Mouse (Mus musculus): ENCODE measurements around the gene Mapk12. TPM values are rescaled to one million over a fixed set of nuclear protein-coding genes. Genes with fewer than 3 reads are reported as not detected.

The Mapk12 gene
- polyA plus RNA-seq, 1 experiment: 2.4 TPM

- no peak for TF ChIP-seq CTCF (IDR thresholded peaks at IDR 0.05; ENCODE audit: extremely low read depth, insufficient read length, insufficient replicate concordance, low read depth, low read length)
- no peak for TF ChIP-seq POLR2A (IDR thresholded peaks at IDR 0.05; ENCODE audit: low read depth, low read length)
- Histone ChIP-seq H3K4me3 (ENCODE audit: low read depth, low read length) (no peak overlapping the region), H3K27me3 (ENCODE audit: control insufficient read depth, insufficient read depth, low read length) (no peaks in the 10 kb centered on the region), H3K27ac (ENCODE audit: insufficient read depth, low read depth, low read length) (no peak overlapping the region), H3K4me1 (ENCODE audit: control insufficient read depth, insufficient read depth, insufficient read length, low read length) (no peaks in the 10 kb centered on the region), H3K36me3 (ENCODE audit: control insufficient read depth, insufficient read depth, low read length) (peaks cover 71% of the 10 kb centered on the region)
- 77% methylated on average over 5 of the region's 5 CpGs for WGBS
Observed at GRCm38 (mm10) chr15:89102646-89103045, 37.9 kb downstream of the Mapk12 start.

GRCm38 (mm10) chr15:89100823-89101222 lies 39.7 kb downstream of the Mapk12 start:
- no peak overlapping the region for H3K27ac ChIP-seq (ENCODE audit: insufficient read depth, low read depth, low read length)
- TF ChIP-seq POLR2A (IDR thresholded peaks at IDR 0.05; ENCODE audit: low read depth, low read length) (no peak), CTCF (IDR thresholded peaks at IDR 0.05; ENCODE audit: extremely low read depth, insufficient read length, insufficient replicate concordance, low read depth, low read length) (no peak)
- no peaks in the 10 kb centered on the region for H3K27me3 ChIP-seq (ENCODE audit: control insufficient read depth, insufficient read depth, low read length)
- H3K4me3 ChIP-seq (ENCODE audit: low read depth, low read length): no peak overlapping the region
- H3K36me3 ChIP-seq (ENCODE audit: control insufficient read depth, insufficient read depth, low read length): peaks cover 76% of the 10 kb centered on the region
- WGBS: 84% methylated on average over 12 of the region's 12 CpGs
- H3K4me1 ChIP-seq (ENCODE audit: control insufficient read depth, insufficient read depth, insufficient read length, low read length): no peaks in the 10 kb centered on the region

DNA sequence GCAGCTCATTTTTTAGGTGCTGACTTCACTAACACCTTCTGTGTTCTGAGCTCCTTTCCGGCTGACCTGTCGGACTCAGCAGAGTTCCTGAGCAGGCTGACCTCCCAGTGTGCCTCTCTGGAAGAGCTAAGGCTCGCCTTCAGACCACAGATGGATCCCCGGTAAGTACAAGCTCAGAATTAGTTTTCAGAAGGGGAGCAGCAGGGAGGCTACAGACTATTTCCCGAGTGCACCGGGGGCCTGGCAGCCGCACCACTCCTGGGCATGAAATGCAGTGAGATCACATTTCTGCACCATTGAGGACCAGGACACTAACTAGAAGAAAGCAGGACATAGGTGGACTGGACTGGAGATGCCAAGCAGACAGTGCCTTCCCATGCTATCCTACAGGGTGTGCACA lies 41.9 kb downstream of the Mapk12 start:
- H3K36me3 ChIP-seq (ENCODE audit: control insufficient read depth, insufficient read depth, low read length): peaks cover 80% of the 10 kb centered on the region
- H3K27me3 ChIP-seq (ENCODE audit: control insufficient read depth, insufficient read depth, low read length): no peaks in the 10 kb centered on the region
- no peak overlapping the region for H3K4me3 ChIP-seq (ENCODE audit: low read depth, low read length)
- no peaks in the 10 kb centered on the region for H3K4me1 ChIP-seq (ENCODE audit: control insufficient read depth, insufficient read depth, insufficient read length, low read length)
- WGBS: 90% methylated on average over 7 of the region's 7 CpGs
- H3K27ac ChIP-seq (ENCODE audit: insufficient read depth, low read depth, low read length): no peak overlapping the region
- TF ChIP-seq CTCF (IDR thresholded peaks at IDR 0.05; ENCODE audit: extremely low read depth, insufficient read length, insufficient replicate concordance, low read depth, low read length) (no peak), POLR2A (IDR thresholded peaks at IDR 0.05; ENCODE audit: low read depth, low read length) (no peak)

DNA sequence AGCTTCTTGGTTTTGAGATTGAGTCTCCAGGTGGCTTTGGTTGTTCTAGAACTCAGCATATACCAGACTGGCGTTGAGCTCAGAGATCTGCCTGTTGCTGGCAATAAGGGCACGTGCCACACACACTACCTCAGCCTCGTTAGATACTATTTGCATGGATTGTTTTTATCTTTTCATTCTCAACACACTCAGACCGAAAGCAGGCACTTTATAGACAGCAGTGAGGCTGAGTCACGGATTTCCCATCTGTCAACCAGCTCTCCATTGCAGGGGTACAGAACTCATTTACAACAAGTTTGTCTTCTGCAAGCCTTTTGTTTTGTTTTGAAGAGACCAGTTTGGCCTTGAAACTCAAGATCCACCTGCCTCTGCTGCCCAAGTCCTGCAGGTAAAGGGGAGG lies 43.1 kb downstream of the Mapk12 start:
- Histone ChIP-seq H3K4me3 (ENCODE audit: low read depth, low read length) (no peak overlapping the region), H3K36me3 (ENCODE audit: control insufficient read depth, insufficient read depth, low read length) (peaks cover 80% of the 10 kb centered on the region), H3K27me3 (ENCODE audit: control insufficient read depth, insufficient read depth, low read length) (no peaks in the 10 kb centered on the region), H3K4me1 (ENCODE audit: control insufficient read depth, insufficient read depth, insufficient read length, low read length) (no peaks in the 10 kb centered on the region), H3K27ac (ENCODE audit: insufficient read depth, low read depth, low read length) (no peak overlapping the region)
- TF ChIP-seq POLR2A (IDR thresholded peaks at IDR 0.05; ENCODE audit: low read depth, low read length) (no peak), CTCF (IDR thresholded peaks at IDR 0.05; ENCODE audit: extremely low read depth, insufficient read length, insufficient replicate concordance, low read depth, low read length) (no peak)
- 89% methylated on average over 5 of the region's 5 CpGs for WGBS

- H3K4me3 ChIP-seq (ENCODE audit: low read depth, low read length): no peak overlapping the region
- H3K27me3 ChIP-seq (ENCODE audit: control insufficient read depth, insufficient read depth, low read length): no peaks in the 10 kb centered on the region
- H3K4me1 ChIP-seq (ENCODE audit: control insufficient read depth, insufficient read depth, insufficient read length, low read length): peaks cover 2% of the 10 kb centered on the region; the same call in 1 of the 2 replicates
- peaks cover 43% of the 10 kb centered on the region for H3K36me3 ChIP-seq (ENCODE audit: control insufficient read depth, insufficient read depth, low read length)
- TF ChIP-seq CTCF (IDR thresholded peaks at IDR 0.05; ENCODE audit: extremely low read depth, insufficient read length, insufficient replicate concordance, low read depth, low read length) (no peak), POLR2A (IDR thresholded peaks at IDR 0.05; ENCODE audit: low read depth, low read length) (no peak)
- 87% methylated on average over 5 of the region's 5 CpGs for WGBS
- no peak overlapping the region for H3K27ac ChIP-seq (ENCODE audit: insufficient read depth, low read depth, low read length)
Observed at GRCm38 (mm10) chr15:89092181-89092580, 48.3 kb downstream of the Mapk12 start.

DNA sequence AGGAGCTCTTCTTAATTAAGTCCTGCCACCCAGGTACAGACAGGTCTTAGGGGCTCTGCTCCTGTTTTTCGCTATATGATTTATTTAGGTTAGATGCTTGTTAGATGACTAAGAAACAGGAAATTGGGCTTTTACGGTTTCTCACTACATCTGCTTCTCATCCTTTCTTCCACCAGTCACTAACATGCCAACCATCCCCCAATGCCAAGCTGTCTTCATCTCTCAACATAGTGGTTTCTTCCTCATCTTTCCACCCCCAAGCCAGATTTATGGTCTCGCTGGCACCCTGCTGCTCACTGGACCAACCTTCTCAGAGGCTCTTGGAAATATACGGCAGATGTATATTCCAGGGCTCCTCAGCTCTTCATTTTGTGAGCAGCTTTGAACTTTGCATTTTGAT lies 49.8 kb downstream of the Mapk12 start:
- Histone ChIP-seq H3K27me3 (ENCODE audit: control insufficient read depth, insufficient read depth, low read length) (no peaks in the 10 kb centered on the region), H3K27ac (ENCODE audit: insufficient read depth, low read depth, low read length) (no peak overlapping the region), H3K4me3 (ENCODE audit: low read depth, low read length) (no peak overlapping the region), H3K4me1 (ENCODE audit: control insufficient read depth, insufficient read depth, insufficient read length, low read length) (peaks cover 2% of the 10 kb centered on the region; the same call in 1 of the 2 replicates), H3K36me3 (ENCODE audit: control insufficient read depth, insufficient read depth, low read length) (peaks cover 40% of the 10 kb centered on the region)
- 84% methylated on average over 4 of the region's 4 CpGs for WGBS
- TF ChIP-seq CTCF (IDR thresholded peaks at IDR 0.05; ENCODE audit: extremely low read depth, insufficient read length, insufficient replicate concordance, low read depth, low read length): no peak
- no peak for TF ChIP-seq POLR2A (IDR thresholded peaks at IDR 0.05; ENCODE audit: low read depth, low read length)

DNA sequence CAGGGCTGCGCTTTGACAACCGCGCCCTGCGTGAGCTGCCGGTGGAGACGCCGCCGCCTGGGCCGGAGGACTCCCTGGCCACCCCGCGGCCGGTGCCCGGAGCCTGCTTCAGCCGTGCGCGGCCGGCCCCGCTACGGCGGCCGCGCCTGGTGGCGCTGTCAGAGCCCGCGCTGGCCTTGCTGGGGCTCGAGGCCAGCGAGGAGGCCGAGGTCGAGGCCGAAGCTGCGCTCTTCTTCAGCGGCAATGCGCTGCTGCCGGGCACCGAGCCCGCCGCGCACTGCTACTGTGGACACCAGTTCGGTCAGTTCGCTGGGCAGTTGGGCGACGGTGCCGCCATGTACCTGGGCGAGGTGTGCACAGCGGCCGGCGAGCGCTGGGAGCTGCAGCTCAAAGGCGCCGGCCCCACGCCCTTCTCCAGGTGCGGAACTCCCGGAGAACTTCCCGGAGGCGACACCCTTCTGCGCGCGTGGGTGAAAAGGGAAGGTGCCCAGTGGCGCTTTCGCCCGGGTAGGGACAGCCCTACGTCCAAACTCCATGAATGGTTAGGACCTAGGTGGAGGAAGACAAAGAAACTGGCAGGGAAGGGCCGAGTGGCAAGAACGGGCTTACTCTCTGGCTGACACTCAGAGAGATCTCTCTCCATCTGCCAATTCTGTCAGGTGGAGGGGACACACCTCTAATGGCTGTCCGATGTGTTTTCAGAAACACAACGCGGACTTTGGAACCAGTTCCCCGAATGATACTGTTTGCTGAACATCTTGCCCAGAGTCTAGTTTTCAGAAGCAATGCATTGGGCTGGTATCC lies 51.1 kb downstream of the Mapk12 start:
- Histone ChIP-seq H3K4me3 (ENCODE audit: low read depth, low read length) (peak overlapping the region; percentile 89), H3K27me3 (ENCODE audit: control insufficient read depth, insufficient read depth, low read length) (no peaks in the 10 kb centered on the region), H3K36me3 (ENCODE audit: control insufficient read depth, insufficient read depth, low read length) (peaks cover 40% of the 10 kb centered on the region), H3K4me1 (ENCODE audit: control insufficient read depth, insufficient read depth, insufficient read length, low read length) (peaks cover 2% of the 10 kb centered on the region; the same call in 1 of the 2 replicates), H3K27ac (ENCODE audit: insufficient read depth, low read depth, low read length) (peak overlapping the region; percentile 75)
- TF ChIP-seq POLR2A (IDR thresholded peaks at IDR 0.05; ENCODE audit: low read depth, low read length): no peak; the same call in 1 of the 2 replicates
- no peak for TF ChIP-seq CTCF (IDR thresholded peaks at IDR 0.05; ENCODE audit: extremely low read depth, insufficient read length, insufficient replicate concordance, low read depth, low read length)
- 1% methylated on average over 68 of the region's 68 CpGs for WGBS
